Mouse (Mus musculus): ENCODE results near the gene Gpbp1. TPM values are rescaled to one million over a fixed set of nuclear protein-coding genes. Genes with fewer than 3 reads are reported as not detected.

Gpbp1 gene
- 10 to 100 TPM; 75.1 to 82.4 TPM for total RNA-seq (2021)
- long read RNA-seq, transcript Gpbp1-202 (12 exons, 3,299 nt), result minor isoform, 16 of 84 reads
- long read RNA-seq, transcript Gpbp1-201 (13 exons, 3,694 nt), result major isoform, 45 of 84 reads
- long read RNA-seq, partial matches to known transcripts, result 11 of 84 reads
- long read RNA-seq, other reads (novel, unspliced or antisense), result 12 of 84 reads

DNA sequence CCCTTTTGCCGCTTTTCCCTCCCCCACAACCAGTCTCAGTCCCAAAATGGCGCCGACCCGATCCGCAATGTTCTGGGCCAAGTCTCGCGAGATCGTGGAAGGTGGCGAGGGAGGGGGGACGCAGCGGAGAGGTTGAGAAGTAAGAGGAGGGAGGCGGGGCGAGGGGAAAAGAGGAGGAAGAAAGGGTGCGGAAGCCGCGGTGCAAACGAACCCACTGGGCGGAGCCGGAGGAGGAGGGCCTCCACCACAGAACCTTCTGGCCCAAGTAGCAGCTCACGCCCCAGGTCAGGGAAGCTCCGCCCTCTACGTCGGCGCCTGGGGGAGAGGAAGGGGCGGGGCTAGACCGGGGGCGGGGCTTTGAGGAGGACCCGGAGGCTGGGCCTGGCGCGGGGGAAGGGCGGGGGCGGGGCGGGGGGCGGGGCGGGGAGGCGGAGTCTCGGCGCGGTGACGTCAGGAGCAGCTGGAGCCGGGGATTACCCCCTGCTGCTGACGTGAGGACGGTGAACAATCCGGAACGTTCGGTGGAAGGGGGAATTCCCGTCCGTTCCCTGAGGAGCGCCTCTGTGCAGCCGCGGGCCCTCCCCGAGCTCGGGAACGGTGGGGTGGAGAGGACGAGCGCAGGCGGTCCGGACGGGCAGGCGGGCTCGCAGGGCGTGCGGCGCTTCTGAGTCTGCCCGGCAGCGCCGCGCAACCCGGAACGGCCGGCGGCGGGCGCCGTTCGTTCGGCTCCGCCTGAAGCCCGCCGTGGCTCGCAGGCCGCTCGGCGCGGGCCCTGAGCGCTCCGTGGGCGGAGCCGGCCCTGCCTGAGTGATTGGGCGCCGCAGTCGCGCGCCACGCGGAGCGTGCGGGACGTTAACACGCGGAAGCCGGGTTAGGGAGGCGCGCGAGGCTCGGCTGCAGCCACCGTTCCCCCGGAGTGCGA lies at the start of gene Gpbp1:
Gpbp1 (minus strand) TSS at position 310 of the 922 bp plus-strand sequence.
- peak; percentile 99 to 100 for DNase-seq (ENCODE audit: low spot score in 2 of 2)

DNA sequence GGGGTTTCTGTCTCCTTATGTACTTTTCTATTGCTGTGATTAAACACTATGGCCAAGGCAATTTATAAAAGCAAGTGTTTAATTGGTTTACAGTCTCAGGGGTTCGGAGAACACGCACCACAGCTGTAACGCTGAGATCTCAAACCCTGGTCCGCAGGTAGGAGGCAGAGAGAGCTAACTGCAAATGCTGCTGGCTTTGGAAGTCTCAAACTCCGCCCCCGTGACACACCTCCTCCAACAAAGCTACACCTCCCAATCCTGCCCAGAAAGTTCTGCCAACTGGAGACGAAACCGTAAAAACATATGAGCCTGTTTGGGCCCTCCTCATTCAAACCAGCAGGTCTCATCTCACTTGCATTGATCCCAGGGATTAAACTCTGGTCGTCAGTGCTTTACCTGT lies 47.8 kb upstream of the Gpbp1 start:
- DNase-seq (ENCODE audit: low spot score in 2 of 2), result no peak

GRCm38 (mm10) chr13:111536207-111536887 lies 46.4 kb upstream of the Gpbp1 start:
- DNase-seq (ENCODE audit: low spot score in 2 of 2), result no peak

- DNase-seq (ENCODE audit: low spot score in 2 of 2), result peak in 1 of 2 experiments; percentile 11
These were observed 44.2 kb upstream of the Gpbp1 start for GRCm38 (mm10) chr13:111534131-111534530.

- no peak for DNase-seq (ENCODE audit: low spot score in 2 of 2)
These were observed 42.5 kb upstream of the Gpbp1 start for GRCm38 (mm10) chr13:111532178-111532948.

GRCm38 (mm10) chr13:111531701-111532100 lies 41.8 kb upstream of the Gpbp1 start:
- no peak for DNase-seq (ENCODE audit: low spot score in 2 of 2)

- DNase-seq (ENCODE audit: low spot score in 2 of 2), result no peak
These were observed 34.4 kb upstream of the Gpbp1 start for GRCm38 (mm10) chr13:111524277-111524676.

- DNase-seq (ENCODE audit: low spot score in 2 of 2), result no peak
These were observed 32.4 kb upstream of the Gpbp1 start for GRCm38 (mm10) chr13:111522336-111522735.

GRCm38 (mm10) chr13:111520456-111520855 lies 30.5 kb upstream of the Gpbp1 start:
- DNase-seq (ENCODE audit: low spot score in 2 of 2), result no peak

- no peak for DNase-seq (ENCODE audit: low spot score in 2 of 2)
These were observed 28.4 kb upstream of the Gpbp1 start for GRCm38 (mm10) chr13:111518332-111518731.

- no peak for DNase-seq (ENCODE audit: low spot score in 2 of 2)
These were observed 26.7 kb upstream of the Gpbp1 start for GRCm38 (mm10) chr13:111516385-111517150.

DNA sequence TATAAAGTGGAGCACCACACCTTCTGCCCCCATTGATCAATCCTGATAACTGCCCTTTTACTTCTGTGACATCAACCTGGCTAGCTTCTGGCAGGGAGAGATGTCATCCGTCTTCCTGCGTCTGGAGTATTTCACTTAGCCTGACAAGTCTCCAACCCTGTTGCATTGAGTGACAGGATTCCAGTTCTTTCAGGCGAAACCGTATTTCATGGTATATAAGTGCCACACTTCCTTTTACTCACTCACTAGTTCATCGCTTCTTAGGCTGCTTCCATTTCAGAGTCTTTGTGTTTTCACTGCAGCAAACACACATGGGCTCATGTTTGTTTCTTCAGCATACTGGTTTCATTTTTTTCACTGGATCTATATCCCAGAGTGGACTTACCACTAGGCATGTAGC lies 19.5 kb upstream of the Gpbp1 start:
- DNase-seq (ENCODE audit: low spot score in 2 of 2), result no peak

DNA sequence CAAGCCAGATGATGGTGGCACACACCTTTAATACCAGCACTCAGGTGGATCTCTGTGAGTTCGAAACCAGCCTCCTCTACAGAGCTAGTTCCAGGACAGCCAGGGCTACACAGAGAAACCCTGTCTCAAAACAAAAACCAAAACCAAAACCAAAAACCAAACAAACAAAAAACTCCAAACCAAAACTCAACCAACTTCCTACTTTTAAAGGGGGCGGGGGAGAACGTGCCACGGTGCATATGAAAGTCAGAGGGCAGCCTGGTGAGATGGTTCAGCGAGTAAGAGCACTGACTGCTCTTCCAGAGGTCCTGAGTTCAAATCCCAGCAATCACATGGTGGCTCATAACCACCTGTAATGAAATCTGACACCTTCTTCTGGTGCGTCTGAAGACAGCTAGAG lies 18.7 kb upstream of the Gpbp1 start:
- no peak for DNase-seq (ENCODE audit: low spot score in 2 of 2)

- DNase-seq (ENCODE audit: low spot score in 2 of 2), result no peak
These were observed 4.6 kb upstream of the Gpbp1 start for GRCm38 (mm10) chr13:111494330-111495029.

DNA sequence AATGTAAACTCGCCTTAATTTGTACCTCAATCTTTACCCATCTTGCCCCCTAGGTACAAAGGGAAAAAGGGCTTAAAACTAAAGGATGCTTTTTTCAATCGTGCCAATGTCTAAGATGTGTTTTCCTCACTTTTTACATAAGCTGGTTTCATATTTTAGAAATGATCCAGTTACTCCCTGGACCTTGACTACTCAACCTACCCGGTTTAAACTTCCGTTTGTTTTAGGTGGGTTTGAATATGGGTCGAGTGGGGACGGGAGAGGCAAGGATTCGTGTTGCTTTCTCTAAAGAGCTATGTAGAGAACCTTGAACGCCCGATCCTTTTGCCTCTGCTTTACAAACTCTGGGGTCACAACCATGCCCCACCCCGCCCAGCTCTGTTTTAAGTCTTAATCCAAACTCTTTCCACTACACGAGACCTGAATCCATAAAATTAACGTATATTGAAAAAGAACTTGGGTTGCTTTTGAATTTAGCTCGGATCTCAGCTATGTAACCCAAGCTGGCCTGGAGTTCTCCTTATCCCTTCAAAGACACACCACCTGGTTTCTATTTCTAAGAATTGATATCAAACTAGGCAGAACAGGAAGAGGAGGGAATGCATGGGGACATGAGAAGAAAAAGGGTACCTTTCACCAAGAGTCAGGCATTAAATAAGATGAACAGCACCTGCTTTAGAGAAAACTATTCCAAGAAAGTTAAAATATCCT lies 1.3 kb upstream of the Gpbp1 start:
- no peak for DNase-seq (ENCODE audit: low spot score in 2 of 2)

DNA sequence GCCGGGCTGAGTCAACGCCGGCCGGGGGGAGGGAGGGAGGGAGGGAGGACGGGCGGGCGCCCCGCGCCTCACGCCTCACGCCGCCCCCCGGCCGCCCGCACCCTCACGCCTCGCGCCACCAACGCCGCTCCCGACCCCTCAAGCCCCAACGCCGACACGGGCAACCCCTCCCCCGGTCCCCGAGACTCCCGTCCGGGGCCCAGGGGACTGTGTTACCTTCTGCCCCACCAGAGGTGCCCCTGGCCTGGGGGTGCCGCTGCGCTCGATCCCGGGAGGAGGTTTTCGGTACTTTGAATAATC lies 459 bp downstream of the Gpbp1 start:
- no peak for DNase-seq (ENCODE audit: low spot score in 2 of 2)

- peak; percentile 34 to 50 for DNase-seq (ENCODE audit: low spot score in 2 of 2)
These were observed 1.0 kb downstream of the Gpbp1 start for GRCm38 (mm10) chr13:111488651-111489501.

GRCm38 (mm10) chr13:111477695-111478094 lies 12.2 kb downstream of the Gpbp1 start:
- DNase-seq (ENCODE audit: low spot score in 2 of 2), result no peak
